Mouse (Mus musculus): ENCODE measurements around the gene Tubb4b. TPM values are rescaled to one million over a fixed set of nuclear protein-coding genes. Genes with fewer than 3 reads are reported as not detected.

The Tubb4b gene
- polyA plus RNA-seq, 1 experiment: 193 TPM

DNA sequence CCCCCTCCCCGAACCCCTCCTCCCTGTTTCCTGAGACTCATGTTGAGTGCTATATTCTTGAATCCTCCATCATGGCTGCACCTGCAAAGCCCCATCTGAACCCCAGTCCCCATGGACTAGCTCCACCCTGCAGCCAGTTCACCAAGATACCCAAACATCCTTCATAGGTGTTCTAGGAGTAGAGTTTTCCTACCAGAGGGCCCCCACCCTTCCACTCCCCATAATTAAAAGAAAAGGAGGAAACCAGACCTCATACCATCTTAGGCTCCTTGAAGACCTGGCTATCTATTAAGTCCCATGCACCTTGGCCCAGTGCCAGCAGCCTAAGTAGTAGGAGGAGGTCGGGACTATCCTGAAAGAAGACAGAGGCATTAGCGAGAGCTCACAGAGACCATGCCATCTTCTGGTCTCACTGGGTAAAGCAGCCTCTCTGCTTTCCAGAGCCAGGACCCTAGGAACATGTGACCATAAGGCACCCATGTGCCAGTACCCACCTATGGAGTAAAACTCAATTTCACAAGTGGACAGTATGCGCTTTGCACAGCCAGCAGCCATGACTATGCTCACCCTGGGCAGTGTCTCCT is 20.8 kb downstream of the Tubb4b start:
- Histone ChIP-seq H3K4me1 (ENCODE audit: control insufficient read depth, insufficient read depth, low read length) (0 out of 2 replicates have a peak, but pooled peaks cover 2% of the 10 kb centered on the region), H3K4me3 (ENCODE audit: insufficient read depth, low read depth, low read length) (no peak overlapping the region), H3K27ac (ENCODE audit: insufficient read depth, low read depth, low read length) (no peak overlapping the region)
- TF ChIP-seq POLR2A (IDR thresholded peaks at IDR 0.05; ENCODE audit: insufficient read depth, low read depth, low read length) (no peak), CTCF (IDR thresholded peaks at IDR 0.05; ENCODE audit: insufficient read depth, low read depth, low read length) (no peak)
- 51% methylated on average over 4 of the region's 4 CpGs for WGBS

- no peaks in the 10 kb centered on the region for H3K4me1 ChIP-seq (ENCODE audit: control insufficient read depth, insufficient read depth, low read length)
- 91% methylated on average over 2 of the region's 2 CpGs for WGBS
- no peak for TF ChIP-seq POLR2A (IDR thresholded peaks at IDR 0.05; ENCODE audit: insufficient read depth, low read depth, low read length)
- TF ChIP-seq CTCF (IDR thresholded peaks at IDR 0.05; ENCODE audit: insufficient read depth, low read depth, low read length): no peak
- no peak overlapping the region for H3K4me3 ChIP-seq (ENCODE audit: insufficient read depth, low read depth, low read length)
- no peak overlapping the region for H3K27ac ChIP-seq (ENCODE audit: insufficient read depth, low read depth, low read length)
Observed at GRCm38 (mm10) chr2:25200631-25201030, 23.9 kb downstream of the Tubb4b start.

GRCm38 (mm10) chr2:25197946-25198345 is 26.6 kb downstream of the Tubb4b start:
- no peak for TF ChIP-seq CTCF (IDR thresholded peaks at IDR 0.05; ENCODE audit: insufficient read depth, low read depth, low read length)
- no peak for TF ChIP-seq POLR2A (IDR thresholded peaks at IDR 0.05; ENCODE audit: insufficient read depth, low read depth, low read length)
- H3K4me3 ChIP-seq (ENCODE audit: insufficient read depth, low read depth, low read length): no peak overlapping the region
- H3K27ac ChIP-seq (ENCODE audit: insufficient read depth, low read depth, low read length): no peak overlapping the region
- H3K4me1 ChIP-seq (ENCODE audit: control insufficient read depth, insufficient read depth, low read length): peaks cover 5% of the 10 kb centered on the region

GRCm38 (mm10) chr2:25197191-25197590 is 27.3 kb downstream of the Tubb4b start:
- Histone ChIP-seq H3K4me3 (ENCODE audit: insufficient read depth, low read depth, low read length) (no peak overlapping the region), H3K27ac (ENCODE audit: insufficient read depth, low read depth, low read length) (no peak overlapping the region), H3K4me1 (ENCODE audit: control insufficient read depth, insufficient read depth, low read length) (peaks cover 5% of the 10 kb centered on the region)
- TF ChIP-seq CTCF (IDR thresholded peaks at IDR 0.05; ENCODE audit: insufficient read depth, low read depth, low read length) (no peak), POLR2A (IDR thresholded peaks at IDR 0.05; ENCODE audit: insufficient read depth, low read depth, low read length) (no peak)
- 45% methylated on average over 2 of the region's 2 CpGs for WGBS

DNA sequence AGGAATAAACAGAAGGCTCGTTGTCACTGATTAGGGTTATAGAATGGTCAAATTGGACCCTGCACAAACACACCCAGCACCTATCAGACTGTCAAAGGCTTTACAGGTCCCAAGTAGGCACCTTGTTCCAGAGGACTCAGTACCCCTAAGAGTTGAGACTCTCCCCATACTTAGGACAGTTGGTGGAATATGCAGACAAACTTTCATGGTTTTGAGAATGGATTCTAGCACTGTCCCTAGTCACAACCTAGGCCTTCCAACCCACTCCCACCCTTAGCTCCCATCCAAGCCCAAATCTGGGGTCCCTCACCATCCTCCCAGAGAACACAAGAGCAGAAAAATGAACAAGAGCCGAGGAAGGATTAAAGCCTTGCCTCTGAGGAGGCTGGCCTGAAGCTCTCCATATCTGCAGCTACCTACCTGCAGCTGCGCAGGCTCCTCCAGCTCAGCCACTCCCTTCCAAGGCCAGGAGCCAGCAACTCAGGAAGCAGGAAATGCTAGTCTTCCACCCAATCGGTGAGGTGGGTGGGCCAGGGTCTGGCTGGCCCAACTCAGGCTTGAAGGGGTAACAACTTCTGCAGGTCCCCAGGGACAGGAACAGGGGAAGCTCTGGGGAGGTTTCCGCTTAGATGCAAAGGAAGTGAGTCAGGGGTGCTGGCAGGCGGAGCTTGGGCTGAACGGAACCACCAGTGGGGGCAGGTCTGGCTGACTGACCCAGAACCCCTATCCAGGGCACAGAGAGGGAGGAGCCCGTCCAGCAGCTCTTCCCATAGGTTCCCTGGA is 28.1 kb downstream of the Tubb4b start, which contains the start of gene Tor4a:
Gene Tor4a, minus strand, starts transcription at position 715 of the 783 bp plus-strand sequence.
- Histone ChIP-seq H3K27ac (ENCODE audit: insufficient read depth, low read depth, low read length) (no peak within 1 kb of the TSS; the same call in 1 of the 2 replicates), H3K4me3 (ENCODE audit: insufficient read depth, low read depth, low read length) (peak within 1 kb of the TSS; percentile 12; the same call in 1 of the 2 replicates), H3K4me1 (ENCODE audit: control insufficient read depth, insufficient read depth, low read length) (peaks cover 5% of the 10 kb centered on the region)
- TF ChIP-seq CTCF (IDR thresholded peaks at IDR 0.05; ENCODE audit: insufficient read depth, low read depth, low read length): no peak
- TF ChIP-seq POLR2A (IDR thresholded peaks at IDR 0.05; ENCODE audit: insufficient read depth, low read depth, low read length): no peak
- WGBS: 37% methylated on average over 8 of the region's 8 CpGs

GRCm38 (mm10) chr2:25195211-25196156 is 29.0 kb downstream of the Tubb4b start:
- Histone ChIP-seq H3K27ac (ENCODE audit: insufficient read depth, low read depth, low read length) (no peak overlapping the region; the same call in 1 of the 2 replicates), H3K4me3 (ENCODE audit: insufficient read depth, low read depth, low read length) (peak overlapping the region; percentile 6; the same call in 1 of the 2 replicates), H3K4me1 (ENCODE audit: control insufficient read depth, insufficient read depth, low read length) (peaks cover 5% of the 10 kb centered on the region)
- 49% methylated on average over 55 of the region's 55 CpGs for WGBS
- TF ChIP-seq POLR2A (IDR thresholded peaks at IDR 0.05; ENCODE audit: insufficient read depth, low read depth, low read length) (no peak), CTCF (IDR thresholded peaks at IDR 0.05; ENCODE audit: insufficient read depth, low read depth, low read length) (0 out of 2 replicates have a peak, but pooled peaks have one; percentile 12)

DNA sequence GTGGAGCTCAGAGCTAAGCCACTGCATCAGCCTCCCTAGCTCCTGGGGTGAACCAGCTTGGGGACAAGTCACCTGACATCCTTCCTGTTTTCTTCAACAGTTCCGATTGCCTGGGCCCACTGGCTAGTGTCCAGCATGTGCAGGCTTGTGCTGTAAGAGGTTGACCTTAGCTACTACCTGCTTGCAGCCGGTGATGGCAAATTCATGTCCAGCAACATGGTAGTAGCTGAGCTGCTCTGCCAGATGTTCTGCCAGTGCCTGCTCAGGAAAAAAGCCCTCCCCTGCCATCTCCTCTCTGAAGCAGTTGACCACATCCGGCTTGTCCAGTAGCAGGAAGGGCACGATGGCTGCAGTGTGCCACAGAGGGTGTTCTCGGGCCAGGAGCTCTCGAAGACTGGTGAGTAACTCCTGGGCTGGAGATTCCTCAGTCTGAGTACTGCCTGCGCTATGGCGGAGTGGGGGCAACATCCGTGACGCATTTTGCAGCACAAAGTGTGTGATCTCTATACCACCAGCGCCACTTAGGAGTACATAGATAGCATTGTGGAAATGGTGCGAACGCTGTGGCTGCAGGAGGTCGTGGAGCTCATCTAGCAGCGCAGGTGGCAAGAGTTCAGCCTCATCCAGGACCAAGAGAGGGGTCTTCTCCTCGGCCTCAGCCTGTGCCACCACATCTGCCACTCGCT is 29.9 kb downstream of the Tubb4b start:
- Histone ChIP-seq H3K4me1 (ENCODE audit: control insufficient read depth, insufficient read depth, low read length) (peaks cover 5% of the 10 kb centered on the region), H3K27ac (ENCODE audit: insufficient read depth, low read depth, low read length) (no peak overlapping the region), H3K4me3 (ENCODE audit: insufficient read depth, low read depth, low read length) (no peak overlapping the region)
- 88% methylated on average over 17 of the region's 17 CpGs for WGBS
- TF ChIP-seq CTCF (IDR thresholded peaks at IDR 0.05; ENCODE audit: insufficient read depth, low read depth, low read length) (no peak), POLR2A (IDR thresholded peaks at IDR 0.05; ENCODE audit: insufficient read depth, low read depth, low read length) (no peak)

DNA sequence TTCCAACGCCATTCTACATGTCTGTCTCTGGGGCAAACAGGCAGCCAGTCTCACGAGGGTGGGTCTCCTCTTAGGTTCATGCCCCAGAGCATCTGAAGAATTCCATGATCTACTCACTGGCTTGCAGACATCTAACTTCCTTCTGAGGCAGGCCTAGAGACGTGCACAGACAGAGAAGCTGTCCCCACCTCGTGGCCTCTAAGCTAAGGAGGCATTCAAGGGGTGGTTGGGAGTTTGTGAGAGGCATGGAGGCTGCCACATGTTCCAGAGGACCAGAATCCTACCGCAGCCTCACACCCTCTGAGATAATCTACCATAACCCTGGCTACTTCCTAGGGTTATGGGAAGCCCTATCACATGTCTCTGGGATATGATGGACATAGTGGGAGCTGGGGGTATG is 30.5 kb downstream of the Tubb4b start:
- no peak for TF ChIP-seq CTCF (IDR thresholded peaks at IDR 0.05; ENCODE audit: insufficient read depth, low read depth, low read length)
- no peak for TF ChIP-seq POLR2A (IDR thresholded peaks at IDR 0.05; ENCODE audit: insufficient read depth, low read depth, low read length)
- Histone ChIP-seq H3K4me3 (ENCODE audit: insufficient read depth, low read depth, low read length) (no peak overlapping the region), H3K4me1 (ENCODE audit: control insufficient read depth, insufficient read depth, low read length) (peaks cover 5% of the 10 kb centered on the region), H3K27ac (ENCODE audit: insufficient read depth, low read depth, low read length) (no peak overlapping the region)
- WGBS: 79% methylated on average over 5 of the region's 5 CpGs

All from olfactory bulb, adult 2 months (tissue).